Mouse (Mus musculus): ENCODE results near the gene Sap30bp. TPM values are rescaled to one million over a fixed set of nuclear protein-coding genes. Genes with fewer than 3 reads are reported as not detected.
A peak's percentile ranks its signal among the peaks of the same experiment; 100 is the strongest.

The Sap30bp gene
- total RNA-seq, 2 experiments from 2014 or later = 9.2 to 10.1 TPM

- DNase-seq (ENCODE audit: low spot score) = peak; percentile 63
Observed at GRCm38 (mm10) chr11:115999538-116000143, 66.6 kb downstream of the Sap30bp start.

GRCm38 (mm10) chr11:116000607-116001006 lies 67.5 kb downstream of the Sap30bp start:
- no peak for DNase-seq (ENCODE audit: low spot score)

DNA sequence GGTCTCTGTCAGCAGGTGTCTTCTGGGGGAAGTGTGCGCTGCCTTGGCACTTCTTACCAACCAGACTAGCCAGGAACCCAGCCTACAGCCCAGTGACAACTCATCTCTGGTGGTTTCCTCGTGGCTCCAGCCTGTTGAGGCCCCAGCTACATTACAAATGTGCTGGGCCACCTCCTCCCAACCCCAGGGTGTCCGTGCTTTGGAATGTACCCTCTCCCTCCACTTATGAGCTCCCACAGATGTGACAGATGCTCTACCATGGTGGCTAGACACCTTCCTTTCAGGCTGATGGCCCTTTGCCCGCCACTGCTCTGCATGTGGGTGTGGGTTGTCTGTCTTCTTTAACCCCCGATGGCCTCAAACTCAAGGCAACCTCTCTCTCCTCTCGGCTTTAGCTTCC lies 68.6 kb downstream of the Sap30bp start:
- DNase-seq (ENCODE audit: low spot score) = no peak

- DNase-seq (ENCODE audit: low spot score) = no peak
Observed at GRCm38 (mm10) chr11:116002894-116003293, 69.8 kb downstream of the Sap30bp start.

DNA sequence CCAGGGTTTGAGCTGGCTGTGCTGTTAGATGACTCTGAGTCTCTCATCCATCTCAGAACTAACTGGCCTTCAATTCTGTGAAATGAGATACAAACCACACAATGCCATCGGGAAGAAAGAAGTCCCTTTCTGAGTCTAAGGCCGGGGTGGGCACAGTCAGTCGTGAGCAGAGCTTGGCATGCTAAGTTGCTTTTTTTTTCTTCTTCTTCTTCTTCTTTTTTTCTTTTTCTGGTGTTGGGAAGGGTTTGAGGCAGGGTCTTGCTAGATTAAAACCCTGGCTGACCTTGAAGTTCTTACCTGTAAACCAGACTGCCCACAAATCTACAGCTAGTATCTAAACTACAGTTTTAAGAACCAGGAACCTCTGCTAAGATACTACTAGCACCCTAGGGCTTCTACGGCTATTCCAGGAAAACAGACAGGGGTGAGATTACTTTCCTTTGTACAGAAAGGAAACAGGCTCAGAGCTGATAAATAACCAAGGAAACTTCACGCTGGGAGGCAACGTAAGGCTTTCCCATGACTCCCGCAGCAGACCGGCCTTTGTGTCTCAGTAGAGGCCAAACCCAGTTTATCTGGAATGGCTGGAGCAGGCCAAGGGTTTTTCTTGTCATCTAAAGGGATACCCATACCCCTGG lies 71.2 kb downstream of the Sap30bp start:
- DNase-seq (ENCODE audit: low spot score) = no peak

DNA sequence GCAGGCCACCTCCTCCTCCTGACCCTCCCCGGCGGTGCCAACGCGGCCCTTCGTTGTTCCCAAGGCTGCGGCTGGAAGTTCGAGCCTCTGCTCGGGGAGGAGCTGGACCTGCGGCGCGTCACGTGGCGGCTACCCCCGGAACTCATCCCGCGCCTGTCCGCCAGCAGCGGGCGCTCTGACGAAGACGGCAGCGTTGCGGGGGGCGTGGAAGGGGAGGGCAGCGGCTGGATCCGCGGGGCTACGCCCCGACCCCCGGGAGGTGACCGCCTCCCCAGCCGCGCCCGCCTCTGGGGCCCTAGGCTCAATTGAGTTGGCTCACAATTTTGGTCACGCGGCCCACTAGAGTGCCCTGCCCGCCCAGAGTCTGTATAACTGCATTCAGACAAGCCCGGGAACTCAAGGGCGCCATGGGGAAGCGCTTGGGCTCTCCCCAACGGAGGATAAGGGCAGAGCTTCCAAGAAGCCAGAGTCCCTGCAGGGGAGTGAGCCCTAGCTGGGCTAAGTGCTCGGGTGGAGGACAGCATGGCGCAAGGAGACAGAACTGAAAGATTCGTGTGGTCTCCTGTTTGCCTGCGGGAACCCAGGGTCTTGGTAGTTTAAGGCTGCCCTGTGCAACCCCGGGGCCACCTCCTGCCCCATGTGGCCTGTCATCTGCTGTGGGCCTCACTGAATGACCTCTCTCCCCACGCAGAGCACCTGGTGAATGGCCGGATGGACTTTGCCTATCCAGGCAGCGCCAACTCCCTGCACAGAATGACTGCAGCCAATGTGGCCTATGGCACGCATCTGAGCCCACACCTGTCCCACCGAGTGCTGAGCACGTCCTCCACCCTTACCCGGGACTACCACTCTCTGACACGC lies 72.0 kb downstream of the Sap30bp start:
- DNase-seq (ENCODE audit: low spot score) = peak; percentile 81

DNA sequence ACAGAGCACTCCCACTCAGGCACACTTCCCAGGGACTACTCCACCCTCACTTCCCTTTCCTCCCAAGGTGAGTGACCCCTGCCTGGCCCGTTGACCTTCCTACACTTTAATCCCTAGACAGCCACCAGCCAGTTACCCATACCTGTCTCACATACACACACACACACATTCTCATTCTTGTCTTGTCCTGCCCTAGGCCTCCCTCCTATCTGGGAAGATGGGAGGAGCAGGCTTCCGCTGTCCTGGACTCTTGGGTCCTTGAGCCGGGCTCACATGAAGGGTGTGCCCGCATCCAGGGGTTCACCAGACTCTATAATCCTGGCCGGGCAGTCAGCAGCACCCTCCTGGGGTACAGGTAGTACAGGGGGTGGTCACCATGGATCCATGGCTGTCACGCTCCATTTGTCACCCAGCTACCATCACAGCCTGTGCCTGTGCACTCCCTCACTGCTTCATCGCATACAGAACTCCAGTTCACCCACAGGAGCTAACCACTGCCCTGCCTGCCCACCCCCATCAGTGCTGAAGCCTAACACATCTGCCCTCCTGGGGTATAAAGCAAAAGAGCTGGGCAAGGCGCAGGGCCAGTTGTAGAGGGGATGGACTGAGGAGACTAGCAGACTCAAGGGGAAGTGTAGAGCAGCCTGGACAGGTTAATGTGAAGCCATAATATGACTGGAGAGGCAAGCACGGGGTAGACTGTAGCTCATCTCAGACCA lies 72.8 kb downstream of the Sap30bp start:
- DNase-seq (ENCODE audit: low spot score) = no peak

DNA sequence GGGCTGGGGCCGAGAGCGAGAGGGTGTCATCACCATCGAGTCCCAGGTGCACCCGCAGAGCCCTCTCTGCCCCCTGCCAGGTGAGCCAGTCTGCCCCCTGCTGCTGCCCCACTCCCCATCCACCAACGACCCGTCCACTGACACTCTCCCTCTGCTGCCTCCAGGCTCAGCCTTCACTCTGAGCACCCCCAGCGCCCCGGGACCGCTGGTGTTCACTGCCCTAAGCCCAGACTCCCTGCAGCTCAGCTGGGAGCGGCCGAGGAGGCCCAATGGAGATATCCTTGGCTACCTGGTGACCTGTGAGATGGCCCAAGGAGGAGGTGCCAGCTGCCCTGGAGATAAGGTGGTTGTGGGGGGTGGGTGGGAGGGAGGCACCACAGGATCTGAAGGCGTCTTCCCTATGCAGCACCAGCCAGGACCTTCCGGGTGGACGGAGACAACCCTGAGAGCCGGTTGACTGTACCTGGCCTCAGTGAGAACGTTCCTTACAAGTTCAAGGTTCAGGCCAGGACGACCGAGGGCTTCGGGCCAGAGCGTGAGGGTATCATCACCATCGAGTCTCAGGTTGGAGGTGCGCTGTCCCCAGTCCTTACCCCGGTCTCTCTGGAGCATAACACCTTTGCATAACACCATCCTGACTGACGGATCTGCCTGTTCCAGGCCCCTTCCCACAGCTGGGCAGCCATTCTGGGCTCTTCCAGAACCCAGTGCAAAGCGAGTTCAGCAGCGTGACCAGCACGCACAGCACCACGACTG lies 74.2 kb downstream of the Sap30bp start:
- DNase-seq (ENCODE audit: low spot score) = no peak

- no peak for DNase-seq (ENCODE audit: low spot score)
Observed at GRCm38 (mm10) chr11:116008411-116008810, 75.3 kb downstream of the Sap30bp start.

GRCm38 (mm10) chr11:116008832-116009375 lies 75.8 kb downstream of the Sap30bp start:
- no peak for DNase-seq (ENCODE audit: low spot score)

DNA sequence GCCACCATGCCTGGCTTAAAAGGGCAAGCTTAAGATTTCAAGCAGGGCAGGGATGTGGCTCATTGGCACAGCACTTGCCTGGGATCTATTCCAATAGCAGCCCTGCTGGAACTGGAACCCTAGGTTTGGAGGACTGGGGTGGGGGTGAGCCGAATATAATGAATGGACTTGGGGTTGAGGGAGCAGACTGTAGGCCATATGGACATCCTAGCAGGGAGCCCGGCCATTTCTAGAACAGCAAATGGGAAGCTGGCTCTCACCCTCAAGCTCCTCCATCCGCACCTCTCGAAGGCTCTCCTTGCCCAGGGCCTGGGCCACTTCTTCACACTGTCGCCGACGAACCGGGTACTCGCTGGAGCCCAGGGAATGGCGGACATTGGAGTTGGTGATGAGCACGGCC lies 76.6 kb downstream of the Sap30bp start:
- no peak for DNase-seq (ENCODE audit: low spot score)

DNA sequence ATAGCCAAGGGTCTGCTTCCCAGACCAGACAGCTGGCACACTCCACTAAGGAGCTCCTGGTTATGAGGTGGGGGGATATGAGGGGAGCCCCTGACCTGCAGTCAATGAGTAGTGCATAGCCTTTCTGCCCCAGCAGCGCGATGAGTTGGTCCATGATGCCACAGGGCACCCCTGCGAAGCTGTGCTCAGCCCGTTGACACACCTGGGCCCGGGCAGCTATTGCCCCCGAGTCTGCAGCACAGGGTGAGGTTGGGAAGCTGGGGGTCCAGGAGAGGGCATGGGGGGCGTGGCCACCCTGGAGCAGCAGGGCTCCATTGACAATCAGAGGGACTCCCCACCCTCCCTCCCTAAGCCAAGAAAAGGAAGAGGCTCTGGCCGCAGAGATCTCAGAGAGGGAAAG lies 77.1 kb downstream of the Sap30bp start:
- DNase-seq (ENCODE audit: low spot score) = no peak

DNA sequence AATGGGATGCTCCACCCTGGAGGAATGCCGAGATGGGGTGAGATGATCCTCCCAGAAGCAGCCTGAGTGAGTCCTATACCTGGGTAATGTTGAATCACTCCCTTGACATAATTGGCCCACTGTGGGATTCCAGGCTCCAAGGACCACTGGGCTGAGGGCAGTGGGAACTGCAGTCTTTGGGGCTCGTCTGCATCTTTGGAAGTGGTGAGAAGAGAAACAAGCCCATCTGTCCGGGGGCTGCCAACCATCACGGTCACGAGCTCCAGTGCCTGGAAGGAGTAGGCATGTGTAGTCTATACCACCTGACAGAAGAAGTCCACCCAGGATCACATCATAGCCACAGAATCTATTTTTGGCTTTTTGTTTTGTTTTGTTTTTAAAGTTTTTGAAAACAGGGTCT lies 77.9 kb downstream of the Sap30bp start:
- DNase-seq (ENCODE audit: low spot score) = no peak

DNA sequence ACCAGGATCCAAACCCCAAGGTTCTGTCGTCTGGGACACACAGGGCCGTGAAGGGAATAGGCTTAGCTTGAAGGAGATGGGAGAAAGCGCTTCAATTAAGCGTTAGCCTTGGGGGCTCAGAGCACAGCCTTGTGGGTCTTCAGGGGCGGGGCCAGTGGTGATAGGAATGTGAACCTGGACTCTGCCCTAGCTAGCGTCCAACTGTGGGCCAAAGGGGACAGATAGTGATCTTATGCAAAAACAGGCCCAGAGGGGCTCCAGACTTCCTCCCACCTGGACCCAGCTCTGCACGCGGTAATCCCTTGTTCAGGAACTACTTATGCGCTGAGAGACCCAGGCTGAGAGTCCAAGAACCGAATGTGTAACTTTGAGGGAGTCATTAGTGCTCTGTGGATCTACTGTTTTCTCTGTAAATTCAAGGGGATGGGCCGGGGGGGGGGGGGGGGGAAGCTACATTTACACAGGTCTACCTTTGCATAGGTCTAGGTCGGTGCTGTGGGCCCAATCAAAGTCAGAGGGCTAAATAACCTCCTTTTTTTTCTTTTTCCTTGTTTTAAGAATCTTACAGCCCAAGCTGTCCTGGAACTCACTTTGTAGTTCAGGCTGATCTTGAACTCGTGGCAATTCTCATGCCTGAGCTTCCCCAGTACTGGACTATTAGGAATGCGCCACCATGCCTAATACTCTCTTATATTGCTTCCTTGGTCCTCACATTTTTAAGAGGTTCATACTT lies 78.6 kb downstream of the Sap30bp start:
- no peak for DNase-seq (ENCODE audit: low spot score)

DNA sequence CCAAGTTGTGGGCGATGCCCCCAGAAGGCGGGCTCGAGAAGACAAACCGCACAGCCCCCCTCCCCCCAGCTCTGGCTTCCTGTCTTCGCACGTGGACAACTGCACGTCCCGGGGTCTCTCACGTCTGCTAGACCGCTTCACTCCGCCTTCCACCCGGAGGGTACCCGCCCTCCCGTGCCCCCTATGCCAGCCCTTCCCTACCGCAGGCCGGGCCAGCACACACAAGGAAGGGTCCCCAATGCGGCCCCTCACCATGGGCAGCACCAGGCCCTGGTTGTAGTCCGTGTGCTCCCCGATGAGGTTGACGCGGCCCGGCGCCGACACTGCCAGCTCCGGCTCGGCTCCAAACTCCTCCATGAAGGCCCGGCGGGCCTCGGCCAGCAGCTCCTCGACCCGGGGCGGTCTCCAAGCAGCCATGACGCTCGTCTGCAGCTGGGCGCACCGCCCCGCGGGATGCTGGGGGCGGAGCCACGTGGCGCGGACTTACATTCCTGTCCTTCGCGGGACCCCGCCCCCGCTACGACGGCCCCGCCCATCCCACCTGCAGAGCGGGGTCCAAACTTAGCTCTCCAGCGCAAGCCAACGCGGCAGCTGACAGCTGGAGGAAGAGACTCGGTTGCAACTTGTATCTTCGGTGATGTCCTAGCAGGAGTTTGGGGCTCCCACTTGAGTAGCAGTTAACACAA lies 79.3 kb downstream of the Sap30bp start, which contains the start of gene Galk1:
TSS of gene Galk1 (minus strand) at position 458 of the 686 bp plus-strand sequence.
- peak; percentile 79 for DNase-seq (ENCODE audit: low spot score)

- DNase-seq (ENCODE audit: low spot score) = no peak
Observed at GRCm38 (mm10) chr11:116014821-116015220, 81.7 kb downstream of the Sap30bp start.

Data from gastrocnemius, adult 18-20 months (tissue).